Mouse (Mus musculus) granulocyte monocyte progenitor cell, adult 5-6 weeks (primary cell): ENCODE data around the gene Zyx. TPM values are rescaled to one million over a fixed set of nuclear protein-coding genes. Genes with fewer than 3 reads are reported as not detected.

Source experiments
- ATAC-seq: replicated peaks from 2 replicates; pipeline ENCODE4 v1.8.0; 2016; ENCODE audit warnings: mild to moderate bottlenecking, moderate TSS enrichment, inconsistent platforms; ENCODE audit not compliant: poor library complexity, severe bottlenecking
- total RNA-seq, 2 experiments: library from RNA; stranded (forward) in 1 of 2; stranded (reverse) in 1 of 2; fragments of 200-712, 200-1000 nt in 1 of 2; fragments of >200 nt in 1 of 2; fragmentation: Nextera tagmentation in 1 of 2; gene quantifications; 2 replicates each; pipeline ENCODE4 v1.2.3; 2014 to 2017

Gene Zyx
- total RNA-seq, 2 experiments from 2014 or later: 17.6 to 116 TPM

GRCm38 (mm10) chr6:42391796-42392330 lies 42.4 kb downstream of the Zyx start:
- no peak for ATAC-seq

DNA sequence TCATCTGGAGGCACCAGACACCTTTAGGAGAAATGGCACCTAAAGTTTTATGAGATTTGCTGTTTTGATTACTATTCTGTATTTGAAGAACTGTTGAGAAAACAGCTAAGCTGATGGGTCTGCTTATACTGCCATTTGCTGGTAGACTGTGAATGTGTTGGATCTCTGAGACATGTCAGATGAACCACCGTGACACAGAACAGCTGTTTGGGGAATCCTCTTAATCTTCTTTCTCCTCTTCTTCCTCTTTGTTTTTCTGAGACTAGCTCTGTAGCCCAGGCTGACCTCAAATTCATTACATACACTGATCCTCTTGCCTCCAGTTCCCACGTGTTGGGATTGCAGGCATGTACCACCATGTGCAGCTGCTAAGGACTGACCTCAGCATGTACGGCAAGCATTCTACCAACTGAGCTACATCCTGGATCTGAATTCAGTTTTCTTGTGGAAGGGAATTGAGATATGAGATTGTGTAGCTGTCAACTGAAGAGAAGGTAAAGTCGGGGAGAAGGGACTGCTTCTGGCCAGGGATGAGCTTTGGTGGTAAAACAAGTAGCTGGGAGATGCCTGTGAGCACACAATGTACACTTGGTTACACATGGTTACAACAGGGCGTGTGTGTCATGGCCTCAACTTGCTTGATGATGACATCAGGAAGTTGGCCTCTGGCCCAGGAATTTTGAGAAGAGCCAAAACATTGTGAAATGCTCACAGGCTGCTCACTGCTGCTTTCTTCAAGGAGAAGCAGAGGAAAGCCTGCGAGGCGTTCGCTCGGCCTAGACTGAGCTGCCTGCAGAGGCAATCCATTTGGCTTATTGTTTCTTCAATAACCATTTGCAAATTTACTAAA lies 46.8 kb downstream of the Zyx start:
- peak; percentile 87 for ATAC-seq

GRCm38 (mm10) chr6:42397041-42397657 lies 47.7 kb downstream of the Zyx start:
- peak; percentile 65 for ATAC-seq

- ATAC-seq: peak; percentile 36
Measured at GRCm38 (mm10) chr6:42398285-42398684, 48.9 kb downstream of the Zyx start.

DNA sequence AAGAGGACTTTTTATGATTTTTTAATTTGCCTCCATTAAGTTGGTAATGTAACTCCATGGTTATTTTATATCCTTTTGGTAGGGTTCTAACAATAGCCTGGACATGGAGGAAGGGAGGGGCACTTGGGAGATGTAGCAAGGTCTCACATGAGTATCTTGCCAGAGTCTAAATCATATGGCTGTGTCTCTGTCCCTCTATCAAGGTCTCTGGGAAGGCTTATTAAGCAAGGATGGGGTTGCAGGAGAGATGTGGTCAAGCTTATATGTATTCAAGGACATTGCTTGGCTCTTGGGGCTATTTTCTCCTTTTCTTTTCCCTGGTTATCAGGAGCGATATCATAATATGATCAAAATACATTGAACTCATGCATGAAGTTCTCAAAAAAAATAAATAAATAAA lies 49.6 kb downstream of the Zyx start:
- no peak for ATAC-seq

- no peak for ATAC-seq
Measured at GRCm38 (mm10) chr6:42399938-42400337, 50.5 kb downstream of the Zyx start, which contains the start of gene Tas2r143. Gene Tas2r143, plus strand, starts transcription at chr6:42400238.

DNA sequence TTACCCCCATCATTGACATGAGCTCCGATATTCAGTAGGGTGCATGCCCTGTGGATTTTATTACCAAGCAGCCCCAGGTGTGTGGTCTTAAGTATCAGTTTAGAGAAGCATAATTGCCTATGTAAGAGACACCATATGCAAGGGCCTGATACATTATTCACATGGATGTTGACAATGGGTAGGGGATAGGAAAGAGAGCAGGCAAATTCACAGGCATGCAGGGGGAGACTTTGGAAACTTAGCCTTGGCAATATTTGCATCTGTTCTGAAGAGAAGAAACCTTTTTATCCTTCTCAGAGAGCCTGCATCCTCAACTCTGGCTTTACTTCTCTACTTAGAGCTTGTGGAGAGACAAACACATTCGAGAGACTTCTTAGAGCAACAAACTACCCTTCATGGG lies 55.7 kb downstream of the Zyx start, which contains the start of gene Tas2r135:
Gene Tas2r135, plus strand, starts transcription at position 301 of the 400 bp plus-strand sequence.
- ATAC-seq: no peak

Other genes starting within 250 kb of the Zyx start
- not detected in 2 replicates for gene Tas2r139, start 208.7 kb upstream of the Zyx start, total RNA-seq (2014; fragmentation: Nextera tagmentation)
- not detected in 2 replicates for gene Tas2r139, start 208.7 kb upstream of the Zyx start, total RNA-seq (2017)
- gene Tas2r144, start 134.3 kb upstream of the Zyx start, total RNA-seq (2014; fragmentation: Nextera tagmentation): not detected in 2 replicates
- gene Tas2r144, start 134.3 kb upstream of the Zyx start, total RNA-seq (2017): not detected in 2 replicates
- gene Gstk1, start 103.7 kb upstream of the Zyx start, total RNA-seq (2014; fragmentation: Nextera tagmentation): 10.5 and 16.7 TPM in 2 replicates
- gene Gstk1, start 103.7 kb upstream of the Zyx start, total RNA-seq (2017): 4.9 and 6.4 TPM in 2 replicates
- gene Tmem139, start 87.7 kb upstream of the Zyx start, total RNA-seq (2014; fragmentation: Nextera tagmentation): not detected in 2 replicates
- gene Tmem139, start 87.7 kb upstream of the Zyx start, total RNA-seq (2017): not detected in 2 replicates
- 74.3 and 81.1 TPM in 2 replicates for gene Casp2, start 84.6 kb upstream of the Zyx start, total RNA-seq (2014; fragmentation: Nextera tagmentation)
- 48.6 and 58.7 TPM in 2 replicates for gene Casp2, start 84.6 kb upstream of the Zyx start, total RNA-seq (2017)
- not detected in 2 replicates for gene Clcn1, start 62.9 kb upstream of the Zyx start, total RNA-seq (2014; fragmentation: Nextera tagmentation)
- gene Clcn1, start 62.9 kb upstream of the Zyx start, total RNA-seq (2017): 1.9 TPM in 1 of 2 replicates, not detected in the other
- gene Fam131b, start 25.0 kb upstream of the Zyx start, total RNA-seq (2014; fragmentation: Nextera tagmentation): not detected in 2 replicates
- gene Fam131b, start 25.0 kb upstream of the Zyx start, total RNA-seq (2017): not detected in 2 replicates
- 0.56 and 0.86 TPM in 2 replicates for gene Epha1, start 23.6 kb downstream of the Zyx start, total RNA-seq (2014; fragmentation: Nextera tagmentation)
- 0.04 TPM in 1 of 2 replicates, not detected in the other for gene Epha1, start 23.6 kb downstream of the Zyx start, total RNA-seq (2017)
- 1.6 TPM in 1 of 2 replicates, not detected in the other for gene Tas2r143, start 50.6 kb downstream of the Zyx start, total RNA-seq (2014; fragmentation: Nextera tagmentation)
- gene Tas2r143, start 50.6 kb downstream of the Zyx start, total RNA-seq (2017): not detected in 2 replicates
- not detected in 2 replicates for gene Tas2r135, start 55.8 kb downstream of the Zyx start, total RNA-seq (2014; fragmentation: Nextera tagmentation)
- gene Tas2r135, start 55.8 kb downstream of the Zyx start, total RNA-seq (2017): not detected in 2 replicates
- not detected in 2 replicates for gene Tas2r126, start 84.9 kb downstream of the Zyx start, total RNA-seq (2014; fragmentation: Nextera tagmentation)
- not detected in 2 replicates for gene Tas2r126, start 84.9 kb downstream of the Zyx start, total RNA-seq (2017)
- not detected in 2 replicates for gene Olfr458, start 115.6 kb downstream of the Zyx start, total RNA-seq (2014; fragmentation: Nextera tagmentation)
- not detected in 2 replicates for gene Olfr458, start 115.6 kb downstream of the Zyx start, total RNA-seq (2017)
- gene Olfr457, start 126.7 kb downstream of the Zyx start, total RNA-seq (2014; fragmentation: Nextera tagmentation): not detected in 2 replicates
- not detected in 2 replicates for gene Olfr457, start 126.7 kb downstream of the Zyx start, total RNA-seq (2017)
- not detected in 2 replicates for gene Olfr456, start 137.6 kb downstream of the Zyx start, total RNA-seq (2014; fragmentation: Nextera tagmentation)
- gene Olfr456, start 137.6 kb downstream of the Zyx start, total RNA-seq (2017): not detected in 2 replicates
- gene Olfr455, start 198.0 kb downstream of the Zyx start, total RNA-seq (2014; fragmentation: Nextera tagmentation): not detected in 2 replicates
- not detected in 2 replicates for gene Olfr455, start 198.0 kb downstream of the Zyx start, total RNA-seq (2017)
- not detected in 2 replicates for gene Tcaf3, start 248.1 kb downstream of the Zyx start, total RNA-seq (2014; fragmentation: Nextera tagmentation)
- not detected in 2 replicates for gene Tcaf3, start 248.1 kb downstream of the Zyx start, total RNA-seq (2017)